Mouse (Mus musculus) olfactory bulb, adult 2 months (tissue): ENCODE measurements at regions not wholly inside any gene's neighbourhood (a gene's known extent, or its start where the extent isn't known, plus 50 kb on each side); places are given as distances from the start of the nearest gene placed in this dataset.

Source experiments
- CTCF ChIP-seq: fragments of 200-500 bp; IDR thresholded peaks from 2 replicates; pipeline ENCODE4 v1.5.1; 2012; ENCODE audit warnings: low read depth, mild to moderate bottlenecking, low read length, moderate library complexity; ENCODE audit not compliant: insufficient read depth
- POLR2A ChIP-seq: fragments of 200-500 bp; IDR thresholded peaks from 2 replicates; pipeline ENCODE4 v1.6.1; 2012; ENCODE audit warnings: mild to moderate bottlenecking, low read depth, low read length, moderate library complexity; ENCODE audit not compliant: insufficient read depth

DNA sequence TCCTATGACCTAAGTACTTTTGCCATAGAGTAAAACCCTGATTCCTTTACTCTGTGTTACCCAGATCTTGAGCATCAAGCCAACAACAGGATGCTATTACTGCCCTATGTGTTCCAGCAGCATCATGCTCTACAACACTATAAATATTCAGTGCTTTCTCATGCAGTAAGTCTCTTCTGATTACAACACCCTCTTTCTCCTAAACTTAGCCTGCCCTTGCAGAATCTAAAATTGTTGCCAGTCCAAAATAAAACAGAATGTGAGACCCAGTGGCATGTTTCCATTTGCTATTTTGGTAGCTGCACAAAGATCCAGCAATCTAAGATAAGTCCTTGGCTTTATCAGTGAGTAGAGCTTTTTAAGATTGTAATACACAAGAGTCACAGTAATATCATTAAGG lies 1154.1 kb upstream of the Map3k7 start:
- TF ChIP-seq POLR2A, result no peak
- no peak for TF ChIP-seq CTCF
